Mouse (Mus musculus): Measurements from ENCODE around the gene Fv1. TPM values are rescaled to one million over a fixed set of nuclear protein-coding genes. Genes with fewer than 3 reads are reported as not detected.

Fv1 gene
- polyA plus RNA-seq, 2 experiments: 1.5 to 2.2 TPM

GRCm38 (mm10) chr4:147890341-147890740 lies 21.6 kb downstream of the Fv1 start:
- ATAC-seq (ENCODE audit: insufficient read depth) (no peak), DNase-seq (ENCODE audit: low read depth in 3 of 3, low spot score in 3 of 3) (no peak)
- no peak for TF ChIP-seq CTCF (IDR thresholded peaks at IDR 0.05; ENCODE audit: low read depth)
- TF ChIP-seq EP300 (IDR thresholded peaks at IDR 0.05; ENCODE audit: low read depth): no peak
- H3K9me3 ChIP-seq (ENCODE audit: control insufficient read depth, low read length): no peaks in the 10 kb centered on the region
- no peak overlapping the region for H3K9ac ChIP-seq (replicated peaks)
- WGBS (ENCODE audit: insufficient replicate concordance): 88% methylated on average over 6 of the region's 6 CpGs
- H3K36me3 ChIP-seq (replicated peaks; ENCODE audit: control insufficient read depth, insufficient read depth, low read depth): peaks cover 15% of the 10 kb centered on the region
- H3K27me3 ChIP-seq (ENCODE audit: control insufficient read depth, insufficient read depth, low read length): no peaks in the 10 kb centered on the region
- H3K27ac ChIP-seq: no peak overlapping the region
- H3K4me3 ChIP-seq (ENCODE audit: insufficient read depth in 1 of 2, low read depth in 2 of 2, low read length in 2 of 2): no peak overlapping the region
- no peak overlapping the region for H3K4me2 ChIP-seq (ENCODE audit: low read depth)
- H3K4me1 ChIP-seq (replicated peaks; ENCODE audit: control insufficient read depth in 2 of 2, insufficient read depth in 2 of 2, low read length in 1 of 2): no peaks in the 10 kb centered on the region

DNA sequence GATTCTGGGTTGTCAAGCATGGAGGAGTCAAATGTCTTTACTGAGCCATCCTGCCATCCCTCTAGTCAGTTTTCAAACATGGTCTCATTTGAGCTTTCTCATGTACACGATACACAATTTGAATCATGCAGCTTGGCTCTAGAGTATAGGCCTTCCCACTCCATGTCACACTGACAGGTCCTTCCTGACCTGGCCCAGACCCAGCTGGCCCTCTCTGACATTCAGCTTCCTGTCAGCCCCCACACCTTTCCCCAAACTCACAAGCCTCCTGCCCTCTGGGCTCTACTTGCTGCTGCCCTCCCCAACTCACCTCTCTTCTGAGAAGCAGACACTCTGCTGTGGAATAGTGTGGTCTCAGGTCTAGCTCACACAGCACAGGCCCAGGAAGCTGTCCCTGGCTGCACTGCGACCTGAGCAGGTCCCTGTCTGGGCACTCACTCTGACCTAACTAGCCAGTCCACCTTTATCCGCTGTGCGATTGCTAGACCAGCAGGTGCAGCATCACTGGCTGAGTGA lies 27.1 kb downstream of the Fv1 start:
- DNase-seq (ENCODE audit: low read depth in 3 of 3, low spot score in 3 of 3) (no peak), ATAC-seq (ENCODE audit: insufficient read depth) (no peak)
- peaks cover 11% of the 10 kb centered on the region for H3K36me3 ChIP-seq (replicated peaks; ENCODE audit: control insufficient read depth, insufficient read depth, low read depth)
- H3K27ac ChIP-seq: no peak overlapping the region
- H3K27me3 ChIP-seq (ENCODE audit: control insufficient read depth, insufficient read depth, low read length): no peaks in the 10 kb centered on the region
- TF ChIP-seq EP300 (IDR thresholded peaks at IDR 0.05; ENCODE audit: low read depth): no peak
- no peak for TF ChIP-seq CTCF (IDR thresholded peaks at IDR 0.05; ENCODE audit: low read depth)
- no peak overlapping the region for H3K4me2 ChIP-seq (ENCODE audit: low read depth)
- no peaks in the 10 kb centered on the region for H3K9me3 ChIP-seq (ENCODE audit: control insufficient read depth, low read length)
- no peak overlapping the region for H3K9ac ChIP-seq (replicated peaks)
- WGBS (ENCODE audit: insufficient replicate concordance): 83% methylated on average over 4 of the region's 4 CpGs
- H3K4me1 ChIP-seq (replicated peaks; ENCODE audit: control insufficient read depth in 2 of 2, insufficient read depth in 2 of 2, low read length in 1 of 2): no peaks in the 10 kb centered on the region
- H3K4me3 ChIP-seq (ENCODE audit: insufficient read depth in 1 of 2, low read depth in 2 of 2, low read length in 2 of 2): no peak overlapping the region

GRCm38 (mm10) chr4:147896411-147896810 lies 27.6 kb downstream of the Fv1 start:
- no peaks in the 10 kb centered on the region for H3K4me1 ChIP-seq (replicated peaks; ENCODE audit: control insufficient read depth in 2 of 2, insufficient read depth in 2 of 2, low read length in 1 of 2)
- WGBS (ENCODE audit: insufficient replicate concordance): 25% methylated on average over 1 of the region's 1 CpGs
- no peak overlapping the region for H3K4me3 ChIP-seq (ENCODE audit: insufficient read depth in 1 of 2, low read depth in 2 of 2, low read length in 2 of 2)
- no peak for DNase-seq (ENCODE audit: low read depth in 3 of 3, low spot score in 3 of 3)
- ATAC-seq (ENCODE audit: insufficient read depth): no peak
- H3K9me3 ChIP-seq (ENCODE audit: control insufficient read depth, low read length): no peaks in the 10 kb centered on the region
- H3K27me3 ChIP-seq (ENCODE audit: control insufficient read depth, insufficient read depth, low read length): no peaks in the 10 kb centered on the region
- H3K4me2 ChIP-seq (ENCODE audit: low read depth): no peak overlapping the region
- no peak overlapping the region for H3K27ac ChIP-seq
- H3K9ac ChIP-seq (replicated peaks): no peak overlapping the region
- TF ChIP-seq CTCF (IDR thresholded peaks at IDR 0.05; ENCODE audit: low read depth) (no peak), EP300 (IDR thresholded peaks at IDR 0.05; ENCODE audit: low read depth) (no peak)
- H3K36me3 ChIP-seq (replicated peaks; ENCODE audit: control insufficient read depth, insufficient read depth, low read depth): peaks cover 11% of the 10 kb centered on the region

DNA sequence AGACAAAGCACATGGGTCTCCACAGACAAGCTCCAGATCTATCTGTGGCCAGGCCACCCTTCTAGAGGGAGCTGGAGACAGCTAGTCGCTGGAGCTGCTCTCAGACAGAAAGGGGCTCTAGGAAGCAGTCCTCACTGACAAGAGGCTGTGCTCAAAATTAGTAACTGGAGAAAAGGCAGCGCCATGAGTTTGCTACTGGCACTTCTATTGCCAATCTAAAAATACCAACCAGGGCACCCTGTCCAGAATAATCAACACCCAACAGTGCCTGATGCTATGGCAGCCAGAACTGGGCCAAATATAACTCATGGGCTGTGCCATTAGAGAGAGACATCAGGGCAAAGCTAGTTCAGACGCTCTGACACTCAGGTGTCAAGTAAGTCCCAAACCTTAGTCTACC lies 28.6 kb downstream of the Fv1 start:
- Histone ChIP-seq H3K4me3 (ENCODE audit: insufficient read depth in 1 of 2, low read depth in 2 of 2, low read length in 2 of 2) (no peak overlapping the region), H3K4me2 (ENCODE audit: low read depth) (no peak overlapping the region), H3K4me1 (replicated peaks; ENCODE audit: control insufficient read depth in 2 of 2, insufficient read depth in 2 of 2, low read length in 1 of 2) (no peaks in the 10 kb centered on the region), H3K36me3 (replicated peaks; ENCODE audit: control insufficient read depth, insufficient read depth, low read depth) (peaks cover 16% of the 10 kb centered on the region), H3K27me3 (ENCODE audit: control insufficient read depth, insufficient read depth, low read length) (no peaks in the 10 kb centered on the region), H3K9ac (replicated peaks) (no peak overlapping the region), H3K27ac (no peak overlapping the region), H3K9me3 (ENCODE audit: control insufficient read depth, low read length) (no peaks in the 10 kb centered on the region)
- TF ChIP-seq EP300 (IDR thresholded peaks at IDR 0.05; ENCODE audit: low read depth) (no peak), CTCF (IDR thresholded peaks at IDR 0.05; ENCODE audit: low read depth) (no peak)
- 80% methylated on average over 3 of the region's 3 CpGs for WGBS (ENCODE audit: insufficient replicate concordance)
- ATAC-seq (ENCODE audit: insufficient read depth) (no peak), DNase-seq (ENCODE audit: low read depth in 3 of 3, low spot score in 3 of 3) (no peak)

- no peaks in the 10 kb centered on the region for H3K27me3 ChIP-seq (ENCODE audit: control insufficient read depth, insufficient read depth, low read length)
- no peak overlapping the region for H3K4me2 ChIP-seq (ENCODE audit: low read depth)
- H3K4me3 ChIP-seq (ENCODE audit: insufficient read depth in 1 of 2, low read depth in 2 of 2, low read length in 2 of 2): no peak overlapping the region
- H3K9ac ChIP-seq (replicated peaks): no peak overlapping the region
- no peak overlapping the region for H3K27ac ChIP-seq
- H3K36me3 ChIP-seq (replicated peaks; ENCODE audit: control insufficient read depth, insufficient read depth, low read depth): peaks cover 13% of the 10 kb centered on the region
- H3K4me1 ChIP-seq (replicated peaks; ENCODE audit: control insufficient read depth in 2 of 2, insufficient read depth in 2 of 2, low read length in 1 of 2): peaks cover 6 to 11% of the 10 kb centered on the region in 2 experiments; a peak in 3 of 4 replicates
- WGBS (ENCODE audit: insufficient replicate concordance): 62% methylated on average over 7 of the region's 7 CpGs
- H3K9me3 ChIP-seq (ENCODE audit: control insufficient read depth, low read length): no peaks in the 10 kb centered on the region
- no peak for ATAC-seq (ENCODE audit: insufficient read depth)
- no peak for TF ChIP-seq CTCF (IDR thresholded peaks at IDR 0.05; ENCODE audit: low read depth)
- no peak for TF ChIP-seq EP300 (IDR thresholded peaks at IDR 0.05; ENCODE audit: low read depth)
- no peak for DNase-seq (ENCODE audit: low read depth in 3 of 3, low spot score in 3 of 3)
These were observed 31.7 kb downstream of the Fv1 start for GRCm38 (mm10) chr4:147900452-147900851.

All from liver, embryonic 14.5 days (tissue).